Mouse (Mus musculus): ENCODE data around the gene Osbpl9.

GRCm38 (mm10) chr4:109059255-109059821, 142.7 kb downstream of the Osbpl9 start:
- TF ChIP-seq GATA1 (IDR thresholded peaks at IDR 0.05; ENCODE audit: borderline replicate concordance, low read length): no peak
- no peak for TF ChIP-seq FLI1 (IDR thresholded peaks at IDR 0.05; ENCODE audit: low read length)

Data from megakaryocyte, embryonic 14.5 days (primary cell).